Mouse (Mus musculus) G1E-ER4 (cell line): ENCODE results near the gene Prkcsh. TPM values are rescaled to one million over a fixed set of nuclear protein-coding genes. Genes with fewer than 3 reads are reported as not detected.

Experiments
- GATA1 ChIP-seq: IDR thresholded peaks from one replicate; pipeline ENCODE4 v1.8.0; 2012; ENCODE audit warnings: low read length, inconsistent platforms
- polyA plus RNA-seq: library from polyadenylated mRNA; stranded (reverse); fragments of >175 nt; gene quantifications from 2 replicates; pipeline ENCODE4 v1.2.3, GENCODE M21; 2012

The Prkcsh gene
- polyA plus RNA-seq, 1 experiment, result 197 TPM

GRCm38 (mm10) chr9:21976626-21977175 is 25.9 kb upstream of the Prkcsh start:
- no peak for TF ChIP-seq GATA1

- TF ChIP-seq GATA1, result no peak
Observed at GRCm38 (mm10) chr9:21977331-21977730, 25.3 kb upstream of the Prkcsh start.

- no peak for TF ChIP-seq GATA1
Observed at GRCm38 (mm10) chr9:21977972-21978371, 24.6 kb upstream of the Prkcsh start.

DNA sequence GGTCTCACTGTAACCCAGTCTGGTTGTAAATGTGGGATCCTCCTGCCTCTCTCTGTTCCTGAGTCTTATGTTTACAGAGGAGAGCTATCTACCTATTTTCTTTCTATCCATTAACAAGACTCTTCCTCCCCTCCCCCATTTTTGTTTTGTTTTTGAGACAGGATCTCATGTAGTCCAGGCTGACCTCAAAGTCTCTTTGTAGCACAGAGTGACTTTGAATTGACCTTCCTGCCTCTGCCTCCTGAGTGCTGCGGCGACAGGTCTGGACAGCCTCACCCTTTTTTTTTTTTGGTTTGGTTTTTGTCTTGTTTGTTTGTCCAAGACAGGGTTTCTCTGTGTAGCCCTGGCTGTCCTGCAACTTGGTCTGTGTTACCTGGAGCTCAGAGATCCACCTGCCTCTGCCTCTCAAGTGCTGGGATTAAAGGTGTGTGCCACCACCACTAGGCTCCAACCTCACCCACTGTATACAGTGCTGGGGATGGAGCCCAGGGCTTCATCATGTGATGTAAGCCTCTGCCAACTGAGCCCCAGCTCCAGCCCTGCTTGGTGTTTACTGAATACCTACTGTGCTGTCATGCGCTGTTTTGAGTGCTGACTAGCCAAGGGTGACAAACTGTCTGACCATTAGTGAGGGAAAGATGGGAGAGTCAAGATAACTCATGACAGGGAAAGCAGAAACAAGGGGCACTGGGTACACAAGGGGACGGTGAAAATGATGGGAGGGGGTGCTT is 24.0 kb upstream of the Prkcsh start:
- no peak for TF ChIP-seq GATA1

DNA sequence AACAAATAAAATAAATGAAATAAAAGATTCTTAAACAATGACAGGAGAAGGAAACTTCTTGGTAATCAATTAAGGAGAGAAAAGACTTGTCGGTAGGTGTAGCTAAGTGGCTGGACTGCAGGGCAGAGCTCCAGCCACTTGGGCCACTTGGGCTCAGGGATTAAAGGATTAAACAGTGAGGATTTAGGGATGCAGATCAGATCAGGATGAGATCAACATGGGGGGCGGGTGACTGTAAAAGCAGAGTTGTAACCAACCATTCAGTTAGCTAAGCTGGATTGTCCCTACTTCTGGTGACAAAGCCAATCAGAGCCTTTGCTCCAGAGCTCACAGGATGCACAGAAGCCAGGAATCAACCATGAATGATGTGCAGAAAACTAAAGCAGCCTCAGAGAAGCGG is 18.7 kb upstream of the Prkcsh start:
- TF ChIP-seq GATA1, result no peak

DNA sequence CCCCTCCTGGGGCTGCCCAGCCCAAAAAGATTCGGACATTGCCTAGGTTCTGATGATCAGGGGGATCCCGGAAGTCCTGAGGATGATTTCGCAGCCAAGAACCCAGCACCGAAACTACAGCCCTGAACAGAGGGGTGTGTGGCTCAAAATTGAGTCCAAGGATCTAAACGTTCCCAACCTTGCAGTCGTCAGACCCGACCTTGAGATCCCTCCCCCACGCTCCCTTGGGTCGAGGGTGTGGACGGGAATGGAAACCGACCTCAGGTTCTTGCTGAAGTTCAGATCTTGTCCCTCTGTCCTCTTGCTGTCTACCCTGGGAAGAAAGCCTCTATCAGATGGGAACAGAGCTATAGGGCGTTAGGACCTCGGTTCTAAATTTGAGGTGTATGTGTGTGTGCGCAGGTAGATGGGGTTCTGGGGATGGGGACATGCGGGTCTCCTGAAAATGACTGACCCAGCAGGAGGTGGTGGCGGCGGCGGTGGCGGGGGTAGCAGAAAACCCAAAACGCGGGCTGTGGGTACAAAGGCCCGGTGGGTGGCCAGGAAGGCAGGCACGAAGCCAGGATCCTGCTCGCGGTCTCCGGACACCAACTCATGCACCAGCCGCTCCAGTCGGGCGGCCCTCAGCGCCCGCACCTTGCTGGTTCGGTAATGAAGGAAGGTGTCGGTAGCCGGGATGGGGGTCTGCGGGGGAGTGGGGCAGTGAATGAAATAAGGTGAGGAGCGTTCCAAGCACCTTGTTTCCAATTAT is 14.8 kb upstream of the Prkcsh start:
- no peak for TF ChIP-seq GATA1

GRCm38 (mm10) chr9:21988421-21989101 is 14.0 kb upstream of the Prkcsh start:
- TF ChIP-seq GATA1, result no peak

- no peak for TF ChIP-seq GATA1
Observed at GRCm38 (mm10) chr9:21989230-21990110, 13.1 kb upstream of the Prkcsh start, which contains the start of gene Rgl3. TSS of gene Rgl3 (minus strand) at chr9:21989446.

- TF ChIP-seq GATA1, result no peak
Observed at GRCm38 (mm10) chr9:21992227-21992626, 10.4 kb upstream of the Prkcsh start.

GRCm38 (mm10) chr9:21996178-21996867 is 6.3 kb upstream of the Prkcsh start:
- no peak for TF ChIP-seq GATA1

GRCm38 (mm10) chr9:22000296-22000695 is 2.3 kb upstream of the Prkcsh start:
- no peak for TF ChIP-seq GATA1

DNA sequence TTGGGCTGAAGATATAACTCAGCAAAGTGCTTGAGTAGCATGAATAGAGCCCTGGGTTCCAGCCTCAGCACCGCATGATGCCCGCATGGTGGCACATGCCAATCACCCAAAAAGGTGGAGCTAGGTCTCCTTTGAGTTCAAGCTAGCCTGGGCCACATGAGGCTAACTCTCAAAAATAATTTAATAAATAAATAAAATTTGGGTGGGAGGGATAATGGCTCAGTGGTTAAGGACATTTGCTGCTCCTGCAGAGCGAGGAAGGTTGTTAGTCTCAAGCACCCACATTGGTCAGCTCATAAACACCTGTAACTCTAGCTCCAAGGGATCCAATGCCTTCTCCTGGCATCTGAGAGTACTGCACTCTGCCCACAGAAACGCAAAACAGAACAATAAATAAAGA is 973 bp upstream of the Prkcsh start:
- TF ChIP-seq GATA1, result no peak

- no peak for TF ChIP-seq GATA1
Observed at GRCm38 (mm10) chr9:22003163-22003554, 553 bp downstream of the Prkcsh start.

DNA sequence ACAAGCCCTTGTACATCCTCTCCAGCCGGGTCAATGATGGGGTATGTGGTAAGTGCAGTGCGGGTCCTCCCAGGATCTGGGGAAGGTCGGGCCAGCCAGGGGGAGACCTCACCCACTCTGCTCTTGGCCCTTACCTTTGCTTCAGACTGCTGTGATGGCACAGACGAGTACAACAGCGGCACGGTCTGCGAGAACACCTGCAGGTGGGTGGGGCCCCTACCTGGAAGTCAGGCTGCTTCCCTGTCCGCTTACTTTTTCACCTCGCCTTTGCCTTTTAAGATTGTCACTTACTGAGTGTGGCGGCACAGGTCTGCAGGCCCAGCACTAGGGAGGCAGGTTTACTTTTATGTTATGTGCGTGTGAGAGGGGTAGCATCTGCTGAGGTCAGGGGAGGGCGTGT is 1.9 kb downstream of the Prkcsh start:
- no peak for TF ChIP-seq GATA1
